Mouse (Mus musculus): ENCODE data around the gene A830031A19Rik.

GRCm38 (mm10) chr11:24108974-24109373 is 34.1 kb upstream of the A830031A19Rik start:
- TF ChIP-seq USF2 (IDR thresholded peaks at IDR 0.05; ENCODE audit: borderline replicate concordance in 1 of 2, insufficient read depth in 1 of 2, low read depth in 1 of 2, low read length in 2 of 2) (no peak), RAD21 (IDR thresholded peaks at IDR 0.05; ENCODE audit: low read depth, low read length) (no peak)

All from MEL (cell line).